Mouse (Mus musculus) CD4-positive, CD25-positive, alpha-beta regulatory T cell, adult 2 months (primary cell): Measurements from ENCODE around the gene Hand2.

Source experiments
- DNase-seq: peaks from one replicate; pipeline ENCODE4 v3.0.0-alpha.2; 2012; ENCODE audit warnings: low read depth, low spot score

Hand2 gene

GRCm38 (mm10) chr8:57341541-57341840 is 20.7 kb downstream of the Hand2 start:
- no peak for DNase-seq

GRCm38 (mm10) chr8:57342386-57343090 is 21.8 kb downstream of the Hand2 start:
- DNase-seq = no peak

- DNase-seq = no peak
Observed at GRCm38 (mm10) chr8:57343731-57344315, 23.0 kb downstream of the Hand2 start.

GRCm38 (mm10) chr8:57344956-57345870 is 24.4 kb downstream of the Hand2 start:
- DNase-seq = no peak

- no peak for DNase-seq
Observed at GRCm38 (mm10) chr8:57346371-57346770, 25.6 kb downstream of the Hand2 start.

GRCm38 (mm10) chr8:57347141-57347540 is 26.4 kb downstream of the Hand2 start:
- DNase-seq = no peak

- DNase-seq = no peak
Observed at GRCm38 (mm10) chr8:57348251-57348650, 27.5 kb downstream of the Hand2 start.

GRCm38 (mm10) chr8:57348866-57349520 is 28.2 kb downstream of the Hand2 start:
- no peak for DNase-seq

GRCm38 (mm10) chr8:57351861-57352260 is 31.1 kb downstream of the Hand2 start:
- DNase-seq = no peak

GRCm38 (mm10) chr8:57353346-57354305 is 32.8 kb downstream of the Hand2 start:
- peak; percentile 8 for DNase-seq

GRCm38 (mm10) chr8:57354876-57355275 is 34.1 kb downstream of the Hand2 start:
- no peak for DNase-seq

- DNase-seq = no peak
Observed at GRCm38 (mm10) chr8:57356529-57357325, 35.9 kb downstream of the Hand2 start.

- no peak for DNase-seq
Observed at GRCm38 (mm10) chr8:57360493-57360892, 39.7 kb downstream of the Hand2 start.

- DNase-seq = no peak
Observed at GRCm38 (mm10) chr8:57361003-57361805, 40.4 kb downstream of the Hand2 start.

- no peak for DNase-seq
Observed at GRCm38 (mm10) chr8:57362881-57363280, 42.1 kb downstream of the Hand2 start.

GRCm38 (mm10) chr8:57374044-57374443 is 53.3 kb downstream of the Hand2 start:
- no peak for DNase-seq
